Mouse (Mus musculus) stomach, postnatal 0 days (tissue): Measurements from ENCODE around the gene Masp1.

Source experiments
- CTCF ChIP-seq: IDR thresholded peaks from 2 replicates; pipeline ENCODE4 v1.5.1; 2016; ENCODE audit warnings: antibody characterized with exemption, low read depth, mild to moderate bottlenecking, moderate library complexity
- EP300 ChIP-seq: optimal IDR thresholded peaks from 2 replicates; pipeline ENCODE3; 2016; ENCODE audit warnings: antibody characterized with exemption

GRCm38 (mm10) chr16:23428647-23429319, 91.8 kb downstream of the Masp1 start, which contains the start of gene Rtp1:
- TF ChIP-seq EP300 (no peak), CTCF (no peak)
